Mouse (Mus musculus) bone marrow macrophage, adult 2 months (primary cell): ENCODE measurements around the gene Cobll1. TPM values are rescaled to one million over a fixed set of nuclear protein-coding genes. Genes with fewer than 3 reads are reported as not detected.

Experiments
- H3K27ac ChIP-seq: 2 replicates; pipeline ENCODE4 v1.5.1; 2012; ENCODE audit warnings: low read depth, low read length; ENCODE audit not compliant: insufficient read depth
- H3K4me1 ChIP-seq: 2 replicates; pipeline ENCODE4 v1.6.1; 2012; ENCODE audit warnings: low read length; ENCODE audit not compliant: control insufficient read depth, insufficient read depth
- H3K4me3 ChIP-seq: 2 replicates; pipeline ENCODE4 v1.5.1; 2012; ENCODE audit warnings: mild to moderate bottlenecking, low read length, moderate library complexity; ENCODE audit not compliant: insufficient read depth
- CTCF ChIP-seq: IDR thresholded peaks from 2 replicates; pipeline ENCODE4 v1.5.1; 2012; ENCODE audit warnings: low read depth, mild to moderate bottlenecking, low read length, moderate library complexity
- POLR2A ChIP-seq: IDR thresholded peaks from 2 replicates; pipeline ENCODE4 v1.6.1; 2012; ENCODE audit warnings: mild to moderate bottlenecking, low read depth, low read length, borderline replicate concordance
- polyA plus RNA-seq: library from polyadenylated mRNA; stranded (reverse); fragments of >200 nt; gene quantifications from 2 replicates; pipeline ENCODE4 v1.2.4, GENCODE M21; 2012; ENCODE audit not compliant: missing spikeins, insufficient read depth, insufficient read length

The Cobll1 gene
- polyA plus RNA-seq, 1 experiment = 0.60 TPM

GRCm38 (mm10) chr2:65221646-65222045 lies 17.6 kb downstream of the Cobll1 start:
- no peaks in the 10 kb centered on the region for H3K4me1 ChIP-seq
- H3K4me3 ChIP-seq = no peak overlapping the region
- TF ChIP-seq POLR2A = no peak
- no peak for TF ChIP-seq CTCF
- H3K27ac ChIP-seq = no peak overlapping the region

DNA sequence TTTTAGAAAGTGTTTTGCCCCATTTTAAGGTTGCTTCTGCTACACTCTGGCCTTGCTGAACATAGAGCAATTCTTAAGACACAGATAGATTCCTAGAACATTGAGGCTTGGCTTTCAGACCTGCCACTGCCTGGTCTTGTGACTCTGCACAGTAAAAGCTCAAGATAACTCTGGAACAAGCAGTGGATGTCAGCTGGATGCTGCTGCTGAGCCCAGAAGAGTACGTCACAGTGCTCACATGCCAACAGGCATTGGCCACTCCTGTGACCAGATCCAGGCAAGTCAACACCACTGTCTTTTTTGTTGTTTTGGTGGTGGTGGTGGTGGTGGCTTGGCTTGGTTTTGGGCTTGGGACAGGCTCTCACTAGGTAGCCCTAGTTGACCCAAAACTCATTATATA lies 18.6 kb downstream of the Cobll1 start:
- no peaks in the 10 kb centered on the region for H3K4me1 ChIP-seq
- TF ChIP-seq CTCF (no peak), POLR2A (no peak)
- no peak overlapping the region for H3K27ac ChIP-seq

DNA sequence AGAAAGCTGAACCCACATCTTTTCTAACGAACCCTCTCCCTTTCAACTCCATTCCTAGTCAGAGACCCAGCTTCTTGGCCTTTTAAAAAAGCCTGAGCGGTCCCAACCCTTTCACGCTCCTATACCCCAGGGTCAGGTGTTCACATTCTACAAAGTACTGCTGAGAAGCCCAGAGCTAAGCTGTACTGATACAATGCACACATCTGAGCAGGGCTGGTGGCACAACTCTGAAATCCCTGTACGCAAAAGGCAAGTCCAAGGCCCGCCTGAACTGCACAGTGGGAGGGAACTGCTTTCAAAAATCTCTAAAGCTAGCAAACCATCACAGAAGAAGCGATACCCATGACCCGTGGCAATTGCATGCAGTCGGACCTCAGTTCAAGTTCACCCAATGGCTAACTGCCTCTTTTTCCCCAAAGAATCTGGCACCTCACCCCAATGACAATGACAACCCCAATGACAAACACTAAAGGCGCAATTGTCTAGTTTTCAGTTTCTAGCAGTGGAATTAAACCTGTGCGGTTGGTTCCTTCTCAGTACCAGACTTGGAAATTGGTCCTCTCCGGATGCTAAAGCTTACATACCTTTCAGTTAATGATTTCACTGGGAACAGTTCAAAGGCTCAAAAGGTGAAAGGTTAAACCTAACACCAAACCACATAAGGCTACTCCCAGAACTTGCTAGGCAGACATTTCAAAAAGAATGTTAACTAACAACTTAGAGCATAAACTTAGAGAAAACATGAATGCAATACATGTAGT lies 19.6 kb downstream of the Cobll1 start:
- no peak overlapping the region for H3K27ac ChIP-seq

More for the DNA sequence above, 18.6 kb downstream of the Cobll1 start:
- no peak overlapping the region for H3K4me3 ChIP-seq

DNA sequence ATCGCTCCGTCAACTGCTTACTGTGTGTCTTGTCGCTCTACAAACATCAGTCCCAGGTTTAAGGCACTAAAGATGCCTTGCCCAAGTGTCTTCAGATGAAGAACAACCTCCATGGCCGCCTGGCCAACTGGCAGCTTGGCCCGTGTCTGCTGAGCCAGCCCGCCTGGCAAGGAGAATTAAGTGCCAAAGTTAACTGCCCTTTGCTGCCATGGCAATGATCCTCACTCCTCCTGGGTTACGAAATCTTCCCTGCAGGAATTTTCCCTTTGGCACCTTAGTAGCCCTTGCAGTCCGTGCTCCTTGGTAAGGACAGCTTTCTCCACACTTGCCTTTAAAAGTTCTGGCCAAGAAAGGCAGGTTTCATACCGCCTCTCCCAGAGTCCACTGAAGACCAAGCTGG lies 20.9 kb downstream of the Cobll1 start:
- H3K4me3 ChIP-seq = no peak overlapping the region
- H3K4me1 ChIP-seq = no peaks in the 10 kb centered on the region
- H3K27ac ChIP-seq = no peak overlapping the region
- TF ChIP-seq POLR2A (no peak), CTCF (no peak)

More for the DNA sequence above, 19.6 kb downstream of the Cobll1 start:
- Histone ChIP-seq H3K4me3 (no peak overlapping the region), H3K4me1 (no peaks in the 10 kb centered on the region)
- TF ChIP-seq POLR2A = no peak
- no peak for TF ChIP-seq CTCF

DNA sequence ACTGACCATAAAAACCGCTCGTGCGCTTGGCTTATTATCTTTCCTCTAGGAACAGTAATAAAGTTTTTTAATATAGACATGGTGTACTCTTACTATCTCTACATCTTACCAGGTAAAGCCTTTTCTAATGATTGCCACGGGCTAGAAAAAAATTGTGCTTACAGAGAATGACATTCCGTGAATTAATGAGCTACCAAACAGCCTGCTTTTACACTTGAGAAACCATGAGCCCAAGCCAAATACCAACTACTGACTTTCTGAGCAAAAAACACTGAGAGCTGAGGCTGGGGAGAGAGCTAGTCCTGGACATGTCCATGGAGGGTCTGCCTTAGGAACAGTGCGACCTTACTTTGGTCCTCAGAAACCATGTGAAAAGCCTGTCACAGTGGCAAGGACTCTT lies 21.5 kb downstream of the Cobll1 start:
- no peak overlapping the region for H3K27ac ChIP-seq
- H3K4me3 ChIP-seq = no peak overlapping the region
- H3K4me1 ChIP-seq = no peaks in the 10 kb centered on the region
- TF ChIP-seq POLR2A = no peak
- TF ChIP-seq CTCF = no peak

DNA sequence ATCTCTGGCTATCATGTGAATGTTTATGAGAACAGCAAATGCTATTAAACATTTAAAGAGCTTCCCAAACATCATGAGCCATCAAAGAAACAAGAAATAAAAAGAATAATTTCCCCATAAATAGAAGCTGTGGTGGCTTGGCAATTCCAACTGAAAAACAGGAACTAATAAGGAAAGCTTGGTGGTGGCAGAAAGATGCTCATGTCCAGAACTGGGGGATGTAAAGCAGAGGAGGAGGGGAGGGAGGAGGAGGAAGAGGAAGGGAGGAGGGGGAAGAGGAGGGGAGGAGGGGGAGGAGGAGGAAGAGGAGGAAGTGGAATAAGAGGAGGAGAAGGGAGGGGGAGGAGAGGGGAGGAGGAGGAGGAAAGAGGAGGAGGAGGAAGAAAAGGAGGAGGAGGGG lies 23.0 kb downstream of the Cobll1 start:
- Histone ChIP-seq H3K27ac (no peak overlapping the region), H3K4me3 (no peak overlapping the region), H3K4me1 (no peaks in the 10 kb centered on the region)
- TF ChIP-seq CTCF (no peak), POLR2A (no peak)

GRCm38 (mm10) chr2:65214556-65214955 lies 24.6 kb downstream of the Cobll1 start:
- no peak for TF ChIP-seq CTCF
- no peak overlapping the region for H3K27ac ChIP-seq
- no peak overlapping the region for H3K4me3 ChIP-seq
- H3K4me1 ChIP-seq = no peaks in the 10 kb centered on the region

DNA sequence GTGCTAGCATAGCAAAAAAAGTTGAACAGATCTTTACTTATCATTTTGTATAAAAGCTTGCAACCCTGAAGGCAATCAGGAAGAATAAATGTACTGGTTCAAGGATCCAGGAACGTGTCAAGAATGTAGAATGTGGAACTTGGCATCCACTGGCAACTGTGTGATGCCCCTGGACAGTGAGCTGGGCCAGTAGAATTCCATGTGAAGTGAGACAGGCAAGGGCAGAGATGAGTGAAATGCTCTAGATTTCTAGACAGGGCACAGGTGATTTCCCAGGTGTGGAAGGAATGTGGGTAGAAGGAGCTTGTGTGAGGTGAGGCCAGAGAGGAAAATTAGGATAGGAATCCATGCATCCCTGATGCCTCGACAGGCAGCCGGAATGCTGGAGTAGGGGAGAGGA lies 25.5 kb downstream of the Cobll1 start:
- Histone ChIP-seq H3K4me3 (no peak overlapping the region), H3K27ac (no peak overlapping the region), H3K4me1 (no peaks in the 10 kb centered on the region)
- no peak for TF ChIP-seq POLR2A
- no peak for TF ChIP-seq CTCF

GRCm38 (mm10) chr2:65211620-65212019 lies 27.6 kb downstream of the Cobll1 start:
- TF ChIP-seq POLR2A (no peak), CTCF (no peak)
- no peak overlapping the region for H3K27ac ChIP-seq

GRCm38 (mm10) chr2:65207750-65208149 lies 31.5 kb downstream of the Cobll1 start:
- Histone ChIP-seq H3K27ac (no peak overlapping the region), H3K4me3 (no peak overlapping the region), H3K4me1 (no peaks in the 10 kb centered on the region)
- TF ChIP-seq POLR2A = no peak
- no peak for TF ChIP-seq CTCF

More at GRCm38 (mm10) chr2:65211620-65212019, 27.6 kb downstream of the Cobll1 start:
- no peaks in the 10 kb centered on the region for H3K4me1 ChIP-seq
- H3K4me3 ChIP-seq = no peak overlapping the region

DNA sequence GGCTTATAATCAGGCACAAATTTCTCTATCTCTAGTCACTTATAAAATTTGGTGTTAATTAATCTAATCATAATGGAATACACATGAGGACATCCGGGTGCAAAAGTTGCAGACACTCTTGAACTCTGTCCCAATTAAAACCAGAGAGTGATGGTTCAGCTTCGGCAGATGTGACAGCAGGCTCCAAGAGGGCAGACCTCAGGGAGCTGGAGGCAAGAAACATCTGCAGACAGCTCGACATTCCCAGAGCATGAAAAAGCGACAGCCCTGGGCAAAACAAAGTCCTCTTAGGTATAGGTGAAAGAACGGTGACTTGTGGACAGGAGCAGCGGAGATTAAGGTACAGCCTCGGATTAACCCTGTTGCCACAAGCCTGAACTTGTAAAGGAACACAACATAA lies 35.5 kb downstream of the Cobll1 start:
- no peak overlapping the region for H3K27ac ChIP-seq
- H3K4me3 ChIP-seq = no peak overlapping the region
- H3K4me1 ChIP-seq = no peaks in the 10 kb centered on the region
- TF ChIP-seq CTCF = no peak
- no peak for TF ChIP-seq POLR2A
